Mouse (Mus musculus) adrenal gland, adult 8-10 months (tissue): ENCODE measurements around the gene 1500015O10Rik. TPM values are rescaled to one million over a fixed set of nuclear protein-coding genes. Genes with fewer than 3 reads are reported as not detected.
A peak's percentile ranks its signal among the peaks of the same experiment; 100 is the strongest.

Source experiments
- DNase-seq: peaks from one replicate; pipeline ENCODE4 v3.0.0; 2022
- total RNA-seq, 4 experiments: library from RNA; stranded (reverse); gene quantifications; 2 replicates each; pipeline ENCODE4 v1.2.4; 2022

1500015O10Rik gene
- 100 to 1,000 TPM; 270 to 322 (median 285) TPM for total RNA-seq

- DNase-seq = peak; percentile 65
Observed at GRCm38 (mm10) chr1:43730491-43730924, at the start of gene 1500015O10Rik. TSS of gene 1500015O10Rik (plus strand) at chr1:43730602.

- DNase-seq = no peak
Observed at GRCm38 (mm10) chr1:43689983-43690382, 40.4 kb upstream of the 1500015O10Rik start.

GRCm38 (mm10) chr1:43690507-43690906 lies 39.9 kb upstream of the 1500015O10Rik start:
- no peak for DNase-seq

GRCm38 (mm10) chr1:43694076-43694475 lies 36.3 kb upstream of the 1500015O10Rik start:
- DNase-seq = no peak

- DNase-seq = peak; percentile 32
Observed at GRCm38 (mm10) chr1:43694851-43695545, 35.4 kb upstream of the 1500015O10Rik start.

GRCm38 (mm10) chr1:43698577-43699000 lies 31.8 kb upstream of the 1500015O10Rik start:
- no peak for DNase-seq

- no peak for DNase-seq
Observed at GRCm38 (mm10) chr1:43714841-43715240, 15.6 kb upstream of the 1500015O10Rik start.

- DNase-seq = no peak
Observed at GRCm38 (mm10) chr1:43717967-43718366, 12.4 kb upstream of the 1500015O10Rik start.

GRCm38 (mm10) chr1:43718793-43719192 lies 11.6 kb upstream of the 1500015O10Rik start:
- DNase-seq = no peak

- DNase-seq = no peak
Observed at GRCm38 (mm10) chr1:43722459-43722858, 7.9 kb upstream of the 1500015O10Rik start.

- no peak for DNase-seq
Observed at GRCm38 (mm10) chr1:43732100-43732499, 1.7 kb downstream of the 1500015O10Rik start.

GRCm38 (mm10) chr1:43732657-43733056 lies 2.3 kb downstream of the 1500015O10Rik start:
- DNase-seq = no peak

GRCm38 (mm10) chr1:43737812-43738518 lies 7.6 kb downstream of the 1500015O10Rik start:
- DNase-seq = no peak

- DNase-seq = no peak
Observed at GRCm38 (mm10) chr1:43738519-43738894, 8.1 kb downstream of the 1500015O10Rik start.

- DNase-seq = no peak
Observed at GRCm38 (mm10) chr1:43754448-43755312, 24.3 kb downstream of the 1500015O10Rik start.

GRCm38 (mm10) chr1:43760085-43760484 lies 29.7 kb downstream of the 1500015O10Rik start:
- no peak for DNase-seq

GRCm38 (mm10) chr1:43764481-43764880 lies 34.1 kb downstream of the 1500015O10Rik start:
- no peak for DNase-seq

- peak; percentile 56 for DNase-seq
Observed at GRCm38 (mm10) chr1:43766328-43766727, 35.9 kb downstream of the 1500015O10Rik start.

- DNase-seq = no peak
Observed at GRCm38 (mm10) chr1:43768385-43768990, 38.1 kb downstream of the 1500015O10Rik start.

- DNase-seq = no peak
Observed at GRCm38 (mm10) chr1:43769348-43769747, 38.9 kb downstream of the 1500015O10Rik start.

- no peak for DNase-seq
Observed at GRCm38 (mm10) chr1:43770032-43770431, 39.6 kb downstream of the 1500015O10Rik start.

GRCm38 (mm10) chr1:43772694-43773093 lies 42.3 kb downstream of the 1500015O10Rik start:
- DNase-seq = no peak
